Mouse (Mus musculus) neutrophil, adult 65 days (primary cell): Measurements from ENCODE around the gene Tmem17. TPM values are rescaled to one million over a fixed set of nuclear protein-coding genes. Genes with fewer than 3 reads are reported as not detected.

ENCODE experiments used
- total RNA-seq: library from RNA; stranded (reverse); gene quantifications from 2 replicates; pipeline ENCODE4 v1.2.4, GENCODE M21; 2023

Tmem17 gene
- total RNA-seq = 0.51 TPM in 1 of 2 replicates, not detected in the other

GRCm38 (mm10) chr11:22512038-22513001, at the start of gene Tmem17:
Gene Tmem17, plus strand, starts transcription at chr11:22512088.

Other genes starting within 250 kb of the Tmem17 start
- 1.5 and 1.9 TPM in 2 replicates for gene Ehbp1, start 169.8 kb upstream of the Tmem17 start, total RNA-seq